Mouse (Mus musculus) T-helper 2 cell (primary cell): Measurements from ENCODE around the gene Chd6.

Experiments used
- in situ Hi-C: fragments of 300-600 bp; cut with MboI, MseI; formaldehyde crosslinking; loops from one replicate; pipeline ENCODE4 v1.15.1; 2025; ENCODE audit warnings: high pct_unique_total_duplicates

Chd6 gene

DNA sequence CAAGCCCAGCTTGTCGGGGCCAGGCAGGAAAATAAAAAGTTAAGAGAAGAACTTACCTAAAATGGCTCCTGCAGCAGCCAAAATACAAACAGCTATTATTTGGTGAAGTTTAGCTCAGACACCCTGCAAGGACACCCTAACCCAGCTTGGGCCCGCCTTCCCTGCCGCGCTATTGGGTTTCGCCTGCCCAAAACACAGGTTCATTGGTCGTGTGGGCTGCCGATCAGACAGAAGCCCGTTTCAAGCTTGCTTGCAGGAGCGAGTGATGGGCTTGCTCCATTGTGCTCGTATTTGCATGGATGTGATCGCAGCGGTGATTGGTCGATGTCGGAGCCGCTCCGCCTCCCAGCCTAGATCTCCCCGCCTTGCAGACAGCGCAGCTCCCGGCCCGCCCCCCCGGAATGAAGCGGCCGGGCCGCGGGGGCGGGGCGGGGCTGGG is at the start of gene Chd6:
Gene Chd6 (minus strand): TSS at position 143 of the 439 bp plus-strand sequence.
- in situ Hi-C loops, result no loop called here

DNA sequence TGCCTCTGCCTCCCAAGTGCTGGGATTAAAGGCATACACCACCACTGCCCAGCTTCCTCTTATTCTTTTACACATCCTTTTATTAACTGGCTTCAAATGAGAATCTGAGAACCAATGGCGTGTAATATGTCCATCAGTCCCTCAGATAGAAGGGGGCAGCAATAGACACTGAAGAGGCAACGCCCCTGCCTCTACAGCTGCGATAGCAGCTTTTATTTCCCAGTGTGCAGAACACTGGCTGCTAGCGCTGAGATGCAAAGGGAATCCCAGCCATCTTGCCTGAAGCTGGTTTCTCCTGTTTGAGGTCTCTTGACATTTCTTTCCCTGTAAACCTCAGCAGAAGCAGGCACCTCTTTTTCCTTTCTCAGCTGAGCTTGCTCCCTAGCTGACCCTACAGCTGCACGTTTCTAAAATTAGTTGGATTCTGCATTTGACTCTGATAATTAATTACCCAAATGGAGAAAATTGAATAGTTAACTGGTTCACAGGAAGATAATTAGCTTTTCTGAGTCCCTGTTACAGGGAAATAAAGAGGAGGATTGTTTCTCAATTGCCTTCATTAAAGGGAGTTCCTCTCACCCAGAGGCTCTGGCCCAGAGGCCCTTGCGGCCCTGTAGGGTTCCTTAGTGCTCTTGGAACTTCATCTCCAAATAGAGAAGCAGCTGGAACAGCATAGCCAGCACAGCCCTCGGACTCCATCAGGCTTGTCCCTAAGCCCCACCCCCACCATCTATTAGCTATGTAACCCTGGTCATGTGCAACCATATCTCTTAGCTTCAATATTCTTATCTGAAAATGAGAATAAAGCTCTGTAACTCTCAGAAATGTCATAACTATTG is 41.3 kb upstream of the Chd6 start:
- in situ Hi-C loops, result no loop called here

DNA sequence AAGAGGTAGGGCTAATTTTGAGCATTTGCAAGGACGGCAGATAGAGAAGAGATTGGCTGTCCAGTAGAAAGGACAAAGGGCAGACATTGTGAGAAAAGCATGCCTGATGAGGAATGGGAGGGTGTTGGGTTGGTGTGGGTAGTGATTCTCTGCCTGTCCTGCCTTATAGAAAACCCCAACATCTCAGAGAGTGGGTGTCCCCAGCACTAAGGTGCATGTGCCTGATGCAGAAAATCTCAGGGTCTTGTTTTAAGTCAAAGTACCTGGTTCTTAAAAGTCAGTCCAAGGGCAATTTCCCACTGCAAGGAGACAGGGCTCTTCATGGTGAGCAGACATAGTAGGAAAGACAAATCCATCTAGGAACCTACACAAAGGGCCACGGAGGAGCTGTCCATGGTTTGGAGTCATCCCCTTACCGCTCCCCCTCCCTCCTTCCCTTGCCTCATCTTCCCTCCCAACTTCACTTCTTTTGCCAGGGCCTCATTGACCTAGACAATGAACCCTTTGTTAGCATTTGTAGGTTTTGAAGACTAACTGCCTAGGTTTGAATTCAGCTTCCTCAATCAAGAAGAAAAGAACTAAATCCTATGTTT is 39.6 kb upstream of the Chd6 start:
- in situ Hi-C loops, result no loop called here

DNA sequence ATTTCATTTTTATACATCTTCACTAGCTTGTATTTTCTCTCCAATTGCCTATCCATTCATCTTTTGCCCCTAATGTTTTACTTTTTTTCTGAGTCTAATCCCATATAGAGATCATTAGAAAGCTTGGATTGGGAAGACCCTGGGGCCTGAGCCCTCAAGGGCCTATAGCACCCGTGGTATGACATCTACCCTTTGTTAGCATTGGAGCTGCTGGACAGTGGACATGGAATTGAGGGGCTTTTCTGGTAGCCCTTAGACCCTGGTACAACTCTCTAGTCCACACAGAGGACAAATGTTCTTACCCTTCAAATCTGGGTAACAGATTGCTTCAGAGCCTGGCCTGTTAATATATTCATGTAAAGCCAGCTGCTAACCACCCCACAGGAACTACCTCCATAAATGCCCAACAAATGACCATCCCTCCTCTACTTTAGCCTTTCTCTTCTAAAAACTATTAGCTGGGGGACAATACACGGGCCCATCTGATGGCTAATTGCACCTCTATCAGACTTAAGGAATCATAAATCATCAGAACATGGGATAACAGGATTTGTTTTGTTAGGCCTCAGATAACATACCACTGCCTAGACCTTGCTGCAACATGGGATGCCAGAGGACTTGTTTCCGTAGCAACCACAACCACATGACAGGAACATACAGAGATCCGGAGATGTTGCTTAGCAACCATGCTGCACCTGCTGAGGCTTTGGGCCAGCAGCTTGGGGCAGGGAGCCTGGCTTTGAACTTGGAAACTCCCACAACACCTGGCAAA is 39.0 kb upstream of the Chd6 start:
- in situ Hi-C loops, result no loop called here

DNA sequence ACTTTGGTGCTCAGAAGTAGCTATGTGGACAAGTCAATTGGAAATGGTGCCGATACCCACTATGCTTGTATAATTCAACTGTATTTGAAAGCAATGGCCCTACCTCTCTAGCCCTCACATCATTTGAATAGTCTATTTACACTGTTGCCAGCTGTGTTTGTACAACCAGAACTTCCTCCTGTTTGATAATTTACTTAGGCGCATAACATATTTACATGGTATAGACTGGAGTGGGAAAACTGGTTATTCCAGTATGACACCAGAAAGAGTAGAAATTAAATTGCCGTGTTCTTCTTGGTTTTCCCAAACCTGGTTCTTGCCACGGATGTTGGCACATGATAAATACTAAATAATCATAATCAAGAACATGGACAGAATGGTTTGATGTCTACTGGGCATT is 35.9 kb upstream of the Chd6 start:
- in situ Hi-C loops, result no loop called here

DNA sequence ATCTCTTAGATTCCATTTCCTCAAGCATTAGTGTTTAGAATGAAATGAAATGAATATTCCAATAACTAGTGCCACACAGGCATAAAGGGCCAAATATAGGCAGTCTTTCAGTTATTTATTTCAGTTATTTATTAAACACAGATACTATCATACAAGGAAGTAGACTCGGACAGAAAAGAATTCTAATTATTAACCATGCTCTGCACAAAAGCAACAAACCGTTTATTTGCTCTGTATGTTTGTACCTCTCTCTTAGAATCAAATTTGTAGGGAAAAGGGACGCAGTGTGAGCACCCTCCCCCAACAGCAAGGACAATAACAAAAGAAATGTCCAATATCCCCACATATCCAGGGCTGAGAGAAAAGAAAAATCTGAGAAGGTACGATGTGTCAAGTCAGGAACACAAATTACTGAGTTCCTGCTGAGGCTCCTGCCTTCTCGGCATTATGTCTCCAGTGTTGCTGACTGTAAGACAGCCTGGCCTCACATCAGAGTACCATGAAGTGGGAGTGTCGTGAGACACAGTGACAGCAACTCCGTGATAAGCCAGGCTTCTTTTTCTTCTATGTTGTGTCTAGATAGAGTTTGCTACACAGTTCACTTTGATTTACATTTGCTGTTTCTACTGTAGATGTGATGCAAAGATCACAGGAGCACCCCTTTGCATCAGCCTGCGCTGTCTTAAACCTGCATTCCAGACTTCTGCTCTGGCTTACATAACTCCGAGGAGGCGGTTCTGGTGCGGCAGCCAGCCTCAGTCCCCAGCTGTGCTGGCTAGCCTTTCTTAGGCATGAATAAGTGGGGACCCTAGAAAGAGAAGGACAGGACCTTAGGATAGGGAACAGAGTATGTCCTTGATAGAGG is 30.0 kb upstream of the Chd6 start:
- in situ Hi-C loops, result no loop called here

DNA sequence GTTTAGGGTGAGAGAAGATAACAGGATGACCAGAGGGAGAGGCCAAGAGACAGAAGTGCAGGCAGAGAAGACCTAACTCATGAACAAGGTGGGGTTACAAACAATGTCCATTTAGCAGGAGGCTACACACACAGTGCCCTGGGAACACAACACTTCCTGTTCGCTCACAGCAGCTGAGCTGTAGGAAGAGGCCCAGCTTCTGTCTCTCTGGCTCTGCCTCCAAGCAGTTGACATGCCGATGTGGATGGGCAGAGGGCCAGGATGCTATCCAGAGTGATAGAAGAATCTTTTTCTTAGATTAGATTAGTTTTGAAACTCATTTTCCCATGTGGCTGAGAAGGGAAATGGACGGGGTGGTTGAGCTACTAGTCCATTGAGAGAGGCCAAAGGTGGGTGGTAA is 28.1 kb upstream of the Chd6 start:
- in situ Hi-C loops, result no loop called here

DNA sequence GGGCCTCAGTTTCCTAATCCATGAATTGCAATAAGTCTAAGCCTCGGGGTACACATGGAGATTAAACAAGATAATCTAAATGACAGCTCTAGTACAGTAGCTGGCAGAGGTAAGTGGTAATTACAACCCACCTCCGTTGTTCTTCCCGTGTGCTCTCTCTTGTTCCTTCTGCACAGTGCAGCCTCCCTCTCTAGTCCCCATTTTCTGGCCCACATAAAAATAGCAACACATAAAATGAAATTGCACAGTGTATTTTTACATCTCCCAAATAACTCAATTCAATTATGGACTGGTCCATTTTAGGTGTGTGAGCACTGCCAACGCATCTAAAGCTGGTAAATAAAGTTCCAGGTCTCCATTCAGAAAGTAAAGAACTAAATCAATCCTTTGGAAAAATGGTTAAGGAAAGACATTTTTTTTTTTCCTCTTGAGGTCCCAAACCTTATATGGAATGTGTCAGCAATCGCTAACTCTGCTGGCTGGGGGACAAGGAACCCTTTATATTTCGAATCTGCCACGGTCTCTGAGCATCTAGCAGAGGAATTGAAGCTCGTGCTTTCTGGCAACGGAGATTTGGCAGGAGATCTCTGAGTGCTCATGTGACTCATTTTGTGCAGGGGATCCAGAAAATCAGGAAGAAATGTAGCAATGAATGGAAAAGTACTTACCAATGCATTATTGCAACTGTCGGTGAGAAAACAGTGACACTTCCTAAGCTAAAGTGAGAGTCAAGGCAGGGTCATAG is 19.7 kb upstream of the Chd6 start:
- in situ Hi-C loops, result no loop called here

DNA sequence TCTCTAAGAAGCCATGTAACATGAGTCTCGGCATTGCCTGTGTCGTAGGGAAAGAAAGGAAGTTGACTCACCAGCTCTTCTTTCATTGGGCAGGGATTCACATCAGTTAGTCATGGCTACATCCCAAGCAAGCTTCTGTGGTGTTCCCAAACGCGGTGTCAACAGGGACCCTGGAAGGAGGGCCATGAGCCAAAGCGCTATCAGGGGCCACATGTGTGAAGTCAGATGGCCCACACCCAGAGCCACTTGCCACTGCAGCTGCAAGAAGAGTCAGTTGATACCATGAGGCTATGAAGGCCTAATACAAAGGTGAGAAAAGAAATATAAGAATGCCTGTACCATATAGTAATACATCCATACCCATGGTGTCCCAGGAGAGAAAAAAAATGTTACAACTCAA is 3.1 kb upstream of the Chd6 start:
- in situ Hi-C loops, result no loop called here

DNA sequence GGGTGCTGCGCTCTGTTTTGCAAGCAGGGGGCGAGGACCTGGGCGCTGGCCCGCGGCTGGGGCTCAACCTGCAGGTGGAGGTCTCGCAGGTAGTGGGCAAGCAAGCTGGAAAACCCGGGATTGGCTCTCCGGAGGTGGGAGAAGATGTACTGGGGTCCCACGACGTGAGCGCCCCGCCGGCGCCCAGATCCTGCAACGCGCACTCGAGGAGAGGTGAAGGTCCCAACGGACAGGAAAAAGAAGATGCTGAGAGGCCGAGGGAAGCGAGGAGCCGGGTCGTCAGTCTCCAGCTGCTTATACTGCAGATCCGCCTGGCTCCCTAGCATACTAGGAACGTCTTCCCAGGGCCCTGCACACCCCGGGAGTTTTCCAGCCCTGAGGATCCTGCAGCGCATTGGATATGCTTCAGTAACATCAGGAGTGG is 535 bp upstream of the Chd6 start:
- in situ Hi-C loops, result no loop called here

DNA sequence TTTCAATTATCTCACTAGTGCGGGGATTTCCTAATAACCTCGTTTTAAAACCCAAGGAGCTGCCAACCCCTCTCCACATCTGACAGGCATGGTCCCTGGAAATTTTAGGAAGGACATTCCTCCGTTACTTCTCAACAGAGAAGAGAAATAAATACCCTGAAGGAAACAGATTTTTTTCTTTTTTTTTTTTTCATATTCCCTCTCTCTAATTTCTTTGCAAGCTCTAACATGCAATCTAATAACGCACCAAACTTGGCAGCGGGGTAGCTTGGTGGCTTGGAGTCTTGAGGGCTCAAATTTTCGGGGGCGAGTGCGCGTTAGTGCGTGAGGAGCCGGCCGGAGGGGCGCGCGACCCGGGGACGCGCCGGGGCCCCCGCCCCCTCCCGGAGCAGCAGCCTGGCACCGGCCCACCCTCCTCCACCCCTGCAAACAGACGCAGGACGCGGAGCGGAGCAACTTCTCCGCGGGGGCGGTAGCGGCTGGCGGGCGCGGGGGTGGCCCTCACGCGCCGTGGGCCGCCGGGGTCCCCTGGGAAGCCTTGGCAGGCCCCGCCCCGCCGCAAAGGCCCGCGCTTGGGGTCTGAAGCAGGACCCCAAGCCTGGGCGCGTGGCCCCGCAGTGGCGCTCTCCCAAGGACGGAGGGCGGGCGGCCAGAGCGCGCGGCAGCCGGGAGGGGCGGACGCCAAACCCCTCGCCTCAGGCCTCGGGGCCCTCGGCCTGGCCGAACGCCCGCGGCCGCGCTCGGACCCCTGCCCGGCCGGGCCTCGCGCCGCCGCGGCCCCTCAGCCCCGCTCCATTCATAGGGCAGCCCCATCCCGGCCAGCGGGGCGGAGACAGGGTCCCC is 569 bp downstream of the Chd6 start:
- in situ Hi-C loops, result no loop called here

DNA sequence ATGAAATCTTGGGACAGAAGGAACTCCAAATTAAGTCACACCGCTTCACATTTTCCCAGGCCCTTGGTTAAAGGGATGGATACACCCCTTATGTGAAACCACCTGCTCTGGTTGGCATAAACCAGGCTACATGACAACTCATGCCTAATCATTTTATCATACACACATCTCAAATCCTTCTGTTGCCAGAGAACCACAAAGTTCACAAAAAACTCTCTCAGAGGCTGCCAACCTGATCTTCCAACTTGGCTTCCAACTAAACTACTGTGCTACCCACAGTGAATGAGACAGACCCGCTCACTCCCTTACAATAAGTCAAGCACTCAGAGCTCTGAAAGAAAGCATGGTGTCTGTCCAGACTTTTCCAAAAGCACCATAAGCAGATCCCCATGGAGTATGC is 1.6 kb downstream of the Chd6 start:
- in situ Hi-C loops, result no loop called here

DNA sequence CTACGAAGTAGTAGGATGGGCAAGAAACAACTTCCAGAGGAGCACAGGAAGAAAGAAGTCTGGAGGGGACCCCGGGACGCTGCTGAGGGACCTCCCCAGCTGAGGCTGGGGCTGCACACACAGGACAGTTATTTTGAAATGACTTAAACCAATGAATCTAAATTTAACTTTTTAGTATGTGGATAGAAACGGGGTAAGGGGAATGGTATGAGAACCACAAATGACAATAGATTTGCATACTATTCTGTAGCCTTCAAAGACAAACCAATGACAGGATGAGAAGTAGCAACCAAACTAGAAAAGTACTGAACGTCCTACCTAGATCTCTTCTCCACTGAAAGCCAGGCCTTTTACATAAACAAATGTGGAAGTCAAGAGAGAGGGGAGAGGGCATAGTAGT is 5.1 kb downstream of the Chd6 start:
- in situ Hi-C loops, result no loop called here

DNA sequence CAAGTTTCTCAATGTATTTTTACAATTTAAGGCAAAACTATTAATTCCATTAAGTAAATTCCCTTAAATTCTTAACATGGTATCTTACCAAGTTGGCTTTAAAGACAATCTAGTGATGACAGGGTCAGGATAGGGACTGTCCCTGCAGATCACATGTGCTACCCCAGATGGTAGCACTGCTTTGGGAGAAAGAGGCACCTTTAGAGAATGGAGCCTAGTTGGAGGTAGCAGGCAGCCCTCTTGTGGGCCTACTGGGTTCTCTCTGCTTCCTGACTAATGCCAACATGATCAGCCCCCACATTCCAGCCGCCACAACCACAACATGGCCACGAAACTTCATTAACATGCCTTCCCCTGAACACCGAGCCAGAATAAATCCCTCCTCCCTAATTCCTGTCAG is 6.8 kb downstream of the Chd6 start:
- in situ Hi-C loops, result no loop called here

DNA sequence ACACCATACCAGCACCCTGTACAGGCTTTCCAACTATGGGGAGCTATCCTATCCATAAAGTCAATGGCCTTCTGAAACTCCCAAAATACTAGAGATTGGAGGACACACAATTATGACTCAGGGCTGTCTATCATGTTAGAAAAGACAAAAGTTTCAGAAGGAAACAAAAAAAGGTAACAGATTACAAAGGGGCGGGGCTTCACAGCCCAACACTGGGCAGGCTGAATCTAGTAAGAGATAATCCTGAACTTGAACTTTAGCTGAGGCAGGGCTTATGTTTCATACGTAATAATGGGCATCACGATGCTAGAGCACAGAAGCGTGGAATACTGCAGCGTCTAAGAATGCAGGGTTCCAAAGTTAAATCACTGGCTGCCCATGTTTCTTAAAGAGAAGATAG is 11.1 kb downstream of the Chd6 start:
- in situ Hi-C loops, result no loop called here

DNA sequence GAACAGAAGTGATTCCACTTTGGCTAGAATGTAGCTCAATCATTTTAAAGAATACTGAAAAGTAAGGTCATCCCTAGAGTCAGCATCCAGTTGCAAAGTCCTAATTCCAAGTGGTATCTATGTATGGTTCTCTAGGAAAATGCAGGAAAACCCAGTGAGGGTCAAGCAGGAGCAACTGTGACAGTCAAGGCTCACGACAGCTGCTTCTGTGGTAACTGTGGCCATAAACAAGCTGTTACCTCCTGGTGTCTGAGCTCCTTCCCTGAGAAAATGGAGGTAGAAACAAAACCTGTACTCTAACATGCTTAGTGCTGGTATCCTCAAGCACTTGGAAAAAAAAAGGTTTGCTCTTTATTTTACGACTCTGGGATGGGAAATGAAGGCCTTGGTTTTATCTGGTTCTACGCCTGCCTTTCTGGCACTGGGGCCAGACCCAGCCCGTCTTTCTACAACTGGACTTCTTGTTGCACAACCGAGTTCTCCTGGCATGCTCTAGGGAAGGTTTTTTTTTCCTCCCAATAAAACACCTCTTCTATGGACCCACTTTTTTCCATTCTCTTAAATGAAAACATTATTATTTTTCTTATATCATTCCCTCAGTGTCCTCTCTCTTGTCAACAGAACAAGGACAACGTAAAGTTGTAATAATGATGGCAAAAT is 18.0 kb downstream of the Chd6 start:
- in situ Hi-C loops, result no loop called here

DNA sequence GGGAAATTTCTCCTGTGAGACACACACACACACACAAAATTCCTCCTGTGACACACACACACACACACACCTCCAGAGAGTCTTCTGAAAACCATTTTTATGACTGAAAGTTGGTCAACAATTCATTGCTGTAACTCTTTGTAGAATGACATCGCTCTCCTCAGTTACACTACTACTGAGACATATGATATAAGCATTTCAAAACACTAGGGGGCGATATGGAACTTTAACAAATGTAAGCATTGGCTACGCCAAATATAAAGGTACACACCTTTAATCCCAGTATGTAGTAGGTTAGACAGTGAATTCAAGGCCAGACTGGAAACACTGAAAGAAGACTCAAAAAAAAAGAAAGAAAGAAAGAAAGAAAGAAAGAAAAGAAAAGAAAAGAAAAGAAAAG is 18.7 kb downstream of the Chd6 start:
- in situ Hi-C loops, result no loop called here

DNA sequence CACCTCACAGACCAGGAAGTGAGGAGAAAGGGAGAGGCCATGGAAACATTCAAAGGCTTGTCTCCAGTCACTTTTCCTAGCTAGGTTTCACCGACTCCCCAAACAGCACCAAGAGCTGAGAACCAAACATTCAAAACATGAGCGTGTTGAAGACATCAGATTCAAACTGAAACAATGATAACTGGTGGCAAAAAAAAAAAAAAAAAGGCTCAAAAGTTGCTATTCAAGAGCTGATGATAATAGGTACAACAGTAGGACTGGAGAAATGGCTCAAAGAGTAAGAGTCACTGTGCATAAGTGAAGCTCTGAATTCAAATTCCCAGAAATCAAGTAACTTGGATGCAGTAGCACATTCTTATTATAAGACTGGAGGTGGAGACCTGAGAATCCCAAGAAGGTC is 30.3 kb downstream of the Chd6 start:
- in situ Hi-C loops, result no loop called here

DNA sequence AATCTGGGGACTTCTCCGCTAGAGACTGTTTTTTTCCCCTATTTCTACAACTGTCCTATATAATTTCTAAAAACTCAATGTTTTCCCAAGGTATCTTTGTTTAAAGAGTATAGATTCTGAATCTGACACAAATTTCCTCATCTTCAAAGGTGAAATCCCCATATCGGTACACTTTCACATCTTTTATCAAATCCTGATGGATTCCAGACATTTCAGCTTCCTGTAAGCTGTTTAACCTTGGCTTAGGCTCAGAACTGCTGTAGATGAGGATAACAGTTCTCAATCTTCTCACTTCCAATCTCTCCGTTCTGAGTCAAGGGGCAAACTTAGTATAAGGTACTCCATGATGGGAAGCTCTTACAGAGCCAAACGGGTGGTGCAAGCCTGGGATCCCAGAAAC is 32.6 kb downstream of the Chd6 start:
- in situ Hi-C loops, result no loop called here

DNA sequence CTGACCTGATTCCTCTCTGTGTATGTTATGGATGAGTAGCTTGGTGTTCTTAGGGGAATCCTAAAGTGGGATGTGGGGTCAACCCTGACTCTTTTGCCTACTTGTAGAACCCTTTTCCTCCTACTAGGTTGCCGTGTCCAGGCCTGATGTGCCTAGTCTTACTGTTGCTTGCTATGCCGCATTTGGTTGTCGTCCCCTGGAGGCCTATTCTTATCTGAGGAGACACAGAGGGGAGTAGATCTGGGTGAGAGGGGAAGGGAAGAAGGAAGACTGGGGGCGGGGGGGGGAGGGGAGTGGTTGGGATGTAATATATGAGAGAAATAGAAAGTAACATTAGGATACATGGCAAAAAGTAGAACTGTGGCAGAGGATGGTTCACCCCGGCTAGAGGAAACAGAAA is 33.3 kb downstream of the Chd6 start:
- in situ Hi-C loops, result no loop called here
